Mouse (Mus musculus): ENCODE measurements at regions not wholly inside any gene's neighbourhood (a gene's known extent, or its start where the extent isn't known, plus 50 kb on each side); places are given as distances from the start of the nearest gene placed in this dataset.

- TF ChIP-seq POLR2AphosphoS5 (IDR thresholded peaks at IDR 0.05; ENCODE audit: insufficient replicate concordance, low read depth, low read length) (no peak), CTCF (IDR thresholded peaks at IDR 0.05; ENCODE audit: low read depth, low read length) (no peak), GATA2 (IDR thresholded peaks at IDR 0.05; ENCODE audit: borderline replicate concordance, low read depth, low read length) (no peak)
Measured at GRCm38 (mm10) chr4:28176771-28177170, 636.2 kb upstream of the Epha7 start.
